Mouse (Mus musculus) frontal cortex, postnatal 10 days (tissue): ENCODE data around the gene Col1a2.

Experiments used
- DNase-seq, 2 experiments: peaks; one replicate each; pipeline ENCODE4 v3.0.0; 2022; ENCODE audit warnings: low spot score in 2 of 2, mixed read lengths in 1 of 2

Col1a2 gene

GRCm38 (mm10) chr6:4521031-4521430, 16.4 kb downstream of the Col1a2 start:
- DNase-seq: no peak

- DNase-seq: no peak
Observed at GRCm38 (mm10) chr6:4528439-4528838, 23.8 kb downstream of the Col1a2 start.

- DNase-seq: no peak
Observed at GRCm38 (mm10) chr6:4530986-4531385, 26.4 kb downstream of the Col1a2 start.

- no peak for DNase-seq
Observed at GRCm38 (mm10) chr6:4532898-4533297, 28.3 kb downstream of the Col1a2 start.

GRCm38 (mm10) chr6:4534462-4535079, 30.0 kb downstream of the Col1a2 start:
- no peak for DNase-seq

GRCm38 (mm10) chr6:4541926-4542715, 37.5 kb downstream of the Col1a2 start:
- DNase-seq: no peak

DNA sequence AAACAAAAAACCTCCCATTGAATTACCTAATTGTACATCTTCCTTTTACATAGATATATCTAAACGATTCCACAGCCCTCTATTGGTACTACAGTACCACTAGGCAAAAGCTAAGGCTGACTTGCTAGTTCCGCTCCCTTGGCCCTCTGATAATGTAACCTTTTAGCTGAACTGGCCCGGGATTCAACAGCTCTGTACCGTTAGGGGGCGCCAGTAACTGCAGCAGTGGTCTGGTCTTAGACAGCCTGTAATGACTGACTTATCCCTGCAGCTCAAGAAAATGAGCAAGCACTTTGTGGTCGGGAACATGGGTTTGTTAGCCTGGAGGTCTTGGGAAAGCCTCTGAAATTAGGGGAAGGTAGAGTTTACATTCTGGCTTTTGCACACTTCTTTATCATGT, 39.9 kb downstream of the Col1a2 start:
- DNase-seq: no peak

DNA sequence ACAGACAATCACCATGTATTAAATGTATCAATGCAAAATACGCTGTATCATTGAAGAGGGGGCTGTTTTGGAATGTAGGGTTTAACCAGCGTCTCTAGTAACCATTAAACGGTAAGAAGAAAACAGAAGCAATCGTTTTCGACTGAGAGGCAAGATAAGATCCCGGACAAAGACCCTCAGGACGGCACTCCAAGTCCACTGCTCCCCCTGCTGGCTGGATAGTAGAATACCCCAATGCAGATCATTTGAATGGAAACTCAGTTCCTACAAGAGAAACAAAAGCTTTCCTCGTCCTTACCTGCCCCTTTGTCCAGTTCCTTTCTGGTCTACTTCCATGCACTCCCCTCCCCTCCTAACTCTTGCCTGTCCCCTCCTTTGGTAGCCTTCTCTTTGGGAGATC, 41.1 kb downstream of the Col1a2 start:
- DNase-seq: peak in 1 of 2 experiments; percentile 26

DNA sequence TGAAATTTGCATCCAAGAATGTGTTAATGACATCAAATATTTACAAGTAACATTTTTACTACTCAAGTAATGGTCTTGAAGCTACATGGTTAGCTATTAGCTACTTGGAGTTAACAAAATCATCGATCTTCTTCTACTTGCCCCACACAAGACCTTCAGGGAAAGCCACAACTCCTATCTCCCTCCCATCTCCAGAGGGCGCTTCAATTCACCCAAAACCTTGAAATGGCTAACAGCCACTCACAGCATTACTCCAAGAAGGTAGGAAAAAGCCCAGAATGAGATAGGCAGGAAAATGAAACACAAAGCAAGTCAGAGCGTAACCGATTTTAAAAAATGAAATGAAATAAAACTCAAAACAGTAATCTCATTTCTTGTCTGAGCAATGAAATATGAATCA, 44.3 kb downstream of the Col1a2 start:
- DNase-seq: no peak

DNA sequence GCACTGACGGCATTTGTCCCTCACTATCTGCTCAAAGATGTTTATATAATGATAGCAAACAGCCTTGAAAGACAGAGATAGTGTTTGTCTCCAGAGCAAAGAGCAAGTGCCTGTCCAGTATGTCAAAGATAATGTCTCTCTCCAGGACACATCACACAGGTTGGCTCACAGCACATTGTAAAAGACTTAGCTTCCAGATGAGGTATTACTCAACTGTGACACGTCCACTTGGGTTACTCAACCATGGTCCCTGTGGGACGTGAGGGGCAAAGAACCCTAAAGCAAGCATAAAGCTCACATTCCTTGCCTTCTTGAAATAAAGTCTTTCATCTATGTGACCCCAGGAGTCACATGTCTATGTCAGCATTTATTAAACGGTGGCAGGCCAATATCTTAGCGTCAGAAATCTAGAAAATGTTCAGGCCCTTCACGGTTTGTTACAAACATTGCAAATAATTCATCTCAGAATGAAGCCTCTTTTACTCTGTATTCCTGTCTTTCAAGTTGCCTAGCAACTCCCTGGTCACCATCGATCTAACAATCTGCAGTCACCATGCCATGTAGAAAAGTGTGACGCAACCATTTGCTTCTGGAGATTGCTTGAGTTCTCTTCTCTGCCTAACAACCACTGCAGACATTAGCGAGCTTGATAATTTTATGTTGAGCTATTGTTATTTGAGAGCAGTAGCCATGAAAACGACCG, 45.4 kb downstream of the Col1a2 start:
- no peak for DNase-seq

GRCm38 (mm10) chr6:4550549-4550915, 45.9 kb downstream of the Col1a2 start:
- no peak for DNase-seq

DNA sequence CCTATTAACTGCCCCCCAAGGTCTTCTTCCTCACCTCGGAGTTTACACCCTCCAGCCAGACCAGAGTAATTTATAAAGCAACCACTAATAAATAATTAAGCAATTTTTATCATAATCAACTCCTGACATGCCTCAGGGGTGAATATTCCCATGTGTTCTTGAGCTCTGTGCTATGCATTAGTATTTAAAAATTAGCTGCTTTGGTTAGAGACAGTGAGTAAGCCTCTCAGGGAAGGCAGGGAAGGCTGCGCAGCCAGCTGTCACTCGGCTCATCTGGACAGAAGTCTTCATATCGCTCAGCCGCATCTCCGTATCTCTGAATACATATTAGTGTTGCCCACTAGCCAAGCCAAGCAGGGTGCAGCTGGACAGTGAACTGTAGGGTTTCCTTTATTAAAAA, 50.8 kb downstream of the Col1a2 start:
- DNase-seq: no peak

DNA sequence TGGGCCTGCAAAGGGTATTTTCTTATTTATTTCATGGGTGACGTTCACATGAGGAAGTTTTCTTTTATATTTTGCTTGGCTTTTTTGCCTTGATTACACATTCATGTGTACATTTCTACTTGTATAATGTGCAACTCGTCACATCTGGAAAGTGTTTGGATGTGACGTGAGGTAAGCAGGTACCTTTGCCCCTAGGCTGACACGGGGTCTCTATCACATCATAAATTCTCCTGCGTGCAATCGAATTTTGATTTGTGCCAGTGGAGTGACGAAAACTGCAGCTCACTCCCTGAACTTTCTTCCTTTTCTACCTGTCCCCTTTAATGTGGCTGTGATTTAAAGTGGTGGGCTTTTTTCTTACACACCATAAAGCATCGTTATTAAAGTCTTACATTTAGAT, 52.5 kb downstream of the Col1a2 start:
- DNase-seq: no peak

GRCm38 (mm10) chr6:4557678-4558077, 53.1 kb downstream of the Col1a2 start:
- DNase-seq: peak; percentile 34 to 47

- DNase-seq: no peak
Observed at GRCm38 (mm10) chr6:4561156-4561555, 56.5 kb downstream of the Col1a2 start.

DNA sequence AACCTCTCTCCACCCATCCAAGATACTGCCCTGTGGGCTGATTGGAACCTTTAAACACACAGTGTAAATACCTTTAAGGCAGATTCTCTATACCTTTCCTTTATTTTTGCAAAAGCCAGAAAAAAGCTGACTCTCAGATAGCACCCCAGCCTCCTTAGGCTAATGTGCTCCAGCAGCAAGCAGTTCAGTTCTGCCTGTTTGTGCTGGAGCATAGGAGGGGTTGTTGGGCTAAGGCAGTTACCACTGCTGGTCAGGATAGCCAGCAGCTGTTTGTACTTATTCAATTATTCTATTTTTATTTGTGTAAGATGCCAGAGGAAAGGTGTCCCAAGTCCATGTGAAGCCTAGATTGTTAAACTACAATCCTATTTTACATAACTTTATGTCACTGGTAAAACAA, 57.0 kb downstream of the Col1a2 start:
- no peak for DNase-seq

DNA sequence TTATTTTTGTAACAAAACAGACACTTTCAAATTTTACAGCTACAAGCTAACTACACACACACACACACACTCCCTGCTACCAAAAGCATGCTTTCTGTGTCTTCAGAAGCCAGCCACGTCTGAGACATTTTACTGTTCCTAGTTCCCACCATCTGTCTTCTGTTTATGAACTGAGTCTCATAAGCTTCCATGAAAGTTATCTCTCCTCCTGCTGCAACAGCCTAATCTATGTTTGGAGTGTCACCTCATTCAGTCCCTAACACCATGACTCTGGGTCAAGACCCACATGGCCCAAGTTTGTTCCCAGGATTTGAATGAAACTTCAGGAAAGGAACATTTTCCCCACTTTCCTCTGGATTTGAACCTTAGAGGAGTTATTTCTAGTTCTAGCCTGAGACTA, 57.8 kb downstream of the Col1a2 start:
- DNase-seq: no peak

DNA sequence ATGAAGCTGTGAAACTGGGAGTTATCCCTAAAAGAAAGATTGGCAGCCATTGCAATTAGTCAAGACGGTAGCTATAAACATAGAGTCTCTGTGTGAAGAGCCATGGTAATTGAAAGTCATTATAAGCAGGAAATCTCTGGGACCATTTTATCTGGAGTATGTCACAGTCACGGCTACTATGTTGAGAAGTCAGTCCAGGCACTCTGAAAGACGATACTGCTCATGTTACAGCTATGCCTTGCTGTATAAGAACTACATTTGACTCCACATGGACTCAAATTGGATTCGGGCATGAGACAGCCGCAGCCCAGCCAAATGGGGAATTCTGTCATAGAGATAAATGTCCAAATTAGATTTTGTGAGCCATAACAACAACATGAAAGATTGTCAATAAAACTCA, 58.9 kb downstream of the Col1a2 start:
- DNase-seq: no peak

GRCm38 (mm10) chr6:4570412-4570811, 65.8 kb downstream of the Col1a2 start:
- no peak for DNase-seq

DNA sequence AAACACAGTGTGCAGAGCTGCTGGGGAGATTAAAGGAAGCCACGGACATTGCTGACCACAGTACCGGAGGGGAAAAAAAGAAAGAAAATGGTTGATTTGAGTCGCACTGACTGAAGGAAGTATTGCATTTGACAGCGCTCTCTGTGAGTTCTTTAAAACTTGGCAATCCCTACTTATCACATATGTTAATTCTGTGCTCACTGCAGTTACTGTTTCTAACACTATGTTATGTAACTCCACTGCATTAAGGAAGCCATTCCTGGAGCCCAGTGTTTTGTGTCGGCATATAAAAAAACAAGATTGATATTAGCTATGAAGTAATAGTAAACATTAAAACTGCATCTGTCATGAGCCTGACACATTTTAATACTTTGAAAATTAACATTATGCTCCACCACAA, 73.1 kb downstream of the Col1a2 start:
- DNase-seq: no peak

GRCm38 (mm10) chr6:4578343-4578742, 73.7 kb downstream of the Col1a2 start:
- no peak for DNase-seq

GRCm38 (mm10) chr6:4579620-4580019, 75.0 kb downstream of the Col1a2 start:
- no peak for DNase-seq

DNA sequence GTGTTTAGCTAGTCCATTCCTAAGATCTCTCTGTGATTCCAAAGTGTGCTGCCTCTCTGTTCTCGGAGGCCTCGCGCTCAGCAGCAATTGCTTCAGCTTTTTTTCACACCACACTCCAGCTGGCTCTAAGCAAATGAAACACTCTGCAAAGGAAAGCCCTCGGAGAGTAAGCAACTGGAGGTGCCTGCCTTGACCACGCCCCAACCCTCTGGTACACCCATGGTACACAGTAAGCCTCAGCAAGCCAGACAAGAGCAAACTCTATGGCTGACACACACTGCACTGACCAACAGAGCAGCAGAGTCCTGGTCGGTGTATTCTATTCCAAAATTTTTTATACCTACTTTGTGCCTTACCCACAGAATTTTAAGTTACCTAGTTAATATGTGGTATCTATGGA, 78.9 kb downstream of the Col1a2 start:
- DNase-seq: no peak
